Comparison of ENCODE assay signal across 9 mouse cellular contexts in genomic region chr17:24494627-24495335, GRCm38 (mm10). TPM values are rescaled to one million over a fixed set of nuclear protein-coding genes. Genes with fewer than 3 reads are reported as not detected.
A peak's percentile ranks its signal among the peaks of the same experiment; 100 is the strongest.
DNase-seq lines count a peak whose midpoint lies in the region; ATAC-seq and TF ChIP-seq lines count a peak whose summit lies in the region.
"Had no signal": no experiment of that assay in that cellular context is flagged by ENCODE, and none has a peak within 500 bp of the region (broad histone marks: within the 10 kb centered on the region; RNA-seq: fewer than 3 reads in every experiment).

No protein-coding gene starts in this region.

- no peak overlapping the region for H3K9ac ChIP-seq in kidney, embryonic 16.5 days (replicated peaks; ENCODE audit: low read length)
- 0 out of 2 replicates have a peak overlapping the region, but pooled peaks have one; percentile 29 for H3K9ac ChIP-seq in hindbrain, embryonic 13.5 days
- no peak overlapping the region for H3K9ac ChIP-seq in lung, postnatal 0 days (replicated peaks; ENCODE audit: low read depth)
- H3K9ac ChIP-seq in stomach, postnatal 0 days (ENCODE audit: low read length): no peak overlapping the region
- H3K9ac ChIP-seq: midbrain, embryonic 12.5 days had no signal

- H3K4me1 ChIP-seq in kidney, embryonic 16.5 days (ENCODE audit: insufficient read depth, low read length): no peaks in the 10 kb centered on the region
- H3K4me1 ChIP-seq in G1E (ENCODE audit: insufficient read depth, low read depth, low read length): no peaks in the 10 kb centered on the region
- peaks cover 34% of the 10 kb centered on the region for H3K4me1 ChIP-seq in hindbrain, embryonic 13.5 days (replicated peaks)
- no peaks in the 10 kb centered on the region for H3K4me1 ChIP-seq in lung, postnatal 0 days (ENCODE audit: insufficient read depth, low read depth, low read length)
- no peaks in the 10 kb centered on the region for H3K4me1 ChIP-seq in stomach, postnatal 0 days (replicated peaks; ENCODE audit: control insufficient read depth, insufficient read depth)

- H3K4me3 ChIP-seq in kidney, embryonic 16.5 days (ENCODE audit: low read length): no peak overlapping the region
- no peak overlapping the region for H3K4me3 ChIP-seq in G1E (ENCODE audit: low read depth, low read length)
- H3K4me3 ChIP-seq in hindbrain, embryonic 13.5 days: no peak overlapping the region
- H3K4me3 ChIP-seq in lung, postnatal 0 days (ENCODE audit: low read depth, low read length): no peak overlapping the region
- H3K4me3 ChIP-seq in stomach, postnatal 0 days (ENCODE audit: low read depth, low read length): no peak overlapping the region
- H3K4me3 ChIP-seq: midbrain, embryonic 12.5 days had no signal

- no peak for ATAC-seq in kidney, embryonic 16.5 days (ENCODE audit: low FRiP score, low TSS enrichment)
- ATAC-seq in G1E (ENCODE audit: extremely low read depth, insufficient number of reproducible peaks, low FRiP score, poor library complexity, severe bottlenecking): no peak
- ATAC-seq in hindbrain, embryonic 13.5 days (ENCODE audit: low FRiP score): no peak
- 0 out of 2 replicates have a peak, but pooled peaks have one; percentile 53 for ATAC-seq in lung, postnatal 0 days
- ATAC-seq in stomach, postnatal 0 days (ENCODE audit: low FRiP score, low TSS enrichment): no peak

- H3K27ac ChIP-seq in kidney, embryonic 16.5 days (ENCODE audit: low read length): no peak overlapping the region
- peak overlapping the region; percentile 18; the same call in 1 of the 2 replicates for H3K27ac ChIP-seq in hindbrain, embryonic 13.5 days
- H3K27ac ChIP-seq in lung, postnatal 0 days (ENCODE audit: low read length): no peak overlapping the region
- H3K27ac ChIP-seq in stomach, postnatal 0 days (replicated peaks): no peak overlapping the region
- H3K27ac ChIP-seq: midbrain, embryonic 12.5 days had no signal

- WGBS in kidney, embryonic 16.5 days: 46% methylated on average over 2 of the region's 2 CpGs
- 29% methylated on average over 2 of the region's 2 CpGs for WGBS in hindbrain, embryonic 13.5 days
- 40% methylated on average over 2 of the region's 2 CpGs for WGBS in lung, postnatal 0 days
- 43% methylated on average over 2 of the region's 2 CpGs for WGBS in stomach, postnatal 0 days

- H3K27me3 ChIP-seq in kidney, embryonic 16.5 days (ENCODE audit: insufficient read depth, low read length): peaks cover 6% of the 10 kb centered on the region
- peaks cover 51% of the 10 kb centered on the region for H3K27me3 ChIP-seq in G1E (ENCODE audit: insufficient read depth, low read length)
- H3K27me3 ChIP-seq in hindbrain, embryonic 13.5 days: no peaks in the 10 kb centered on the region
- no peaks in the 10 kb centered on the region for H3K27me3 ChIP-seq in lung, postnatal 0 days (replicated peaks; ENCODE audit: insufficient read depth, low read length)
- no peaks in the 10 kb centered on the region for H3K27me3 ChIP-seq in stomach, postnatal 0 days (ENCODE audit: control insufficient read depth, insufficient read depth, low read length)

- TF ChIP-seq EP300 in lung, postnatal 0 days (IDR thresholded peaks at IDR 0.05): no peak
- no peak for TF ChIP-seq EP300 in stomach, postnatal 0 days (optimal IDR thresholded peaks at IDR 0.05)

- DNase-seq in kidney, adult 9 months: peak; percentile 51
- DNase-seq in G1E (ENCODE audit: low spot score): peak; percentile 45
- peak; percentile 66 to 69 for DNase-seq in cerebellum, adult 18-20 months
- peak; percentile 74 for DNase-seq in lung, postnatal 0 days (ENCODE audit: low spot score)
- peak; percentile 62 for DNase-seq in stomach, postnatal 0 days (ENCODE audit: low spot score)

- no peaks in the 10 kb centered on the region for H3K36me3 ChIP-seq in kidney, embryonic 16.5 days (ENCODE audit: insufficient read depth, low read length)
- no peaks in the 10 kb centered on the region for H3K36me3 ChIP-seq in G1E (replicated peaks)
- H3K36me3 ChIP-seq in hindbrain, embryonic 13.5 days: peaks cover 45% of the 10 kb centered on the region
- no peaks in the 10 kb centered on the region for H3K36me3 ChIP-seq in lung, postnatal 0 days (ENCODE audit: insufficient read depth, low read length)
- no peaks in the 10 kb centered on the region for H3K36me3 ChIP-seq in stomach, postnatal 0 days (ENCODE audit: control insufficient read depth, insufficient read depth, low read length)

- no peak overlapping the region for H3K4me2 ChIP-seq in kidney, embryonic 16.5 days (replicated peaks; ENCODE audit: low read depth, low read length)
- H3K4me2 ChIP-seq in hindbrain, embryonic 13.5 days: no peak overlapping the region
- no peak overlapping the region for H3K4me2 ChIP-seq in lung, postnatal 0 days (replicated peaks; ENCODE audit: low read depth, low read length)
- H3K4me2 ChIP-seq in stomach, postnatal 0 days (replicated peaks; ENCODE audit: low read depth): no peak overlapping the region
- H3K4me2 ChIP-seq: midbrain, embryonic 12.5 days had no signal

- TF ChIP-seq CTCF in G1E (IDR thresholded peaks at IDR 0.05; ENCODE audit: low read depth, low read length): 0 out of 2 replicates have a peak, but pooled peaks have one; percentile 5
- peak; percentile 81 for TF ChIP-seq CTCF in lung, postnatal 0 days (IDR thresholded peaks at IDR 0.05)
- peak; percentile 85 for TF ChIP-seq CTCF in stomach, postnatal 0 days (IDR thresholded peaks at IDR 0.05; ENCODE audit: low read depth)

- H3K9me3 ChIP-seq in kidney, embryonic 16.5 days (ENCODE audit: low read length): no peaks in the 10 kb centered on the region
- no peaks in the 10 kb centered on the region for H3K9me3 ChIP-seq in G1E (replicated peaks)
- no peaks in the 10 kb centered on the region for H3K9me3 ChIP-seq in hindbrain, embryonic 13.5 days
- no peaks in the 10 kb centered on the region for H3K9me3 ChIP-seq in lung, postnatal 0 days (ENCODE audit: low read length)
- no peaks in the 10 kb centered on the region for H3K9me3 ChIP-seq in stomach, postnatal 0 days (ENCODE audit: control insufficient read depth, low read length)
- H3K9me3 ChIP-seq: midbrain, embryonic 12.5 days had no signal

RNA-seq across cellular contexts. Expression of gene Caskin1, which starts 6.4 kb away (rescaled TPM):
- polyA plus RNA-seq in kidney, embryonic 16.5 days (2015; fragmentation: Nextera tagmentation; extraction: Ambion mirVana): 1.5 and 2.2 TPM in 2 replicates
- total RNA-seq in G1E (2014; fragmentation: Nextera tagmentation): not detected in 2 replicates
- 0.11 and 0.29 TPM in 2 replicates for total RNA-seq in G1E (2017)
- not detected in 2 replicates for polyA plus RNA-seq in G1E (2012)
- polyA plus RNA-seq in hindbrain, embryonic 13.5 days (2015; fragmentation: Nextera tagmentation; extraction: Ambion mirVana): 32.8 and 34.3 TPM in 2 replicates
- polyA plus RNA-seq in lung, postnatal 0 days (2015; fragmentation: Nextera tagmentation; extraction: Ambion mirVana): 0.15 and 0.33 TPM in 2 replicates
- polyA plus RNA-seq in stomach, postnatal 0 days (2015; fragmentation: Nextera tagmentation; extraction: Ambion mirVana): 0.84 and 1.3 TPM in 2 replicates

RNA-seq across cellular contexts. Expression of gene Mlst8, which starts 15.9 kb away (rescaled TPM):
- polyA plus RNA-seq in kidney, embryonic 16.5 days (2015; fragmentation: Nextera tagmentation; extraction: Ambion mirVana): 39.3 and 40.2 TPM in 2 replicates
- total RNA-seq in G1E (2014; fragmentation: Nextera tagmentation) (5.2 and 7.0 TPM in 2 replicates), G1E (2017) (17.2 and 19.7 TPM in 2 replicates)
- 6.4 and 7.1 TPM in 2 replicates for polyA plus RNA-seq in G1E (2012)
- 35.5 and 36.1 TPM in 2 replicates for polyA plus RNA-seq in hindbrain, embryonic 13.5 days (2015; fragmentation: Nextera tagmentation; extraction: Ambion mirVana)
- polyA plus RNA-seq in lung, postnatal 0 days (2015; fragmentation: Nextera tagmentation; extraction: Ambion mirVana): 13.0 and 14.4 TPM in 2 replicates
- polyA plus RNA-seq in stomach, postnatal 0 days (2015; fragmentation: Nextera tagmentation; extraction: Ambion mirVana): 12.4 and 13.4 TPM in 2 replicates

RNA-seq across cellular contexts. Expression of gene Bricd5, which starts 21.1 kb away (rescaled TPM):
- 0.42 and 1.6 TPM in 2 replicates for polyA plus RNA-seq in kidney, embryonic 16.5 days (2015; fragmentation: Nextera tagmentation; extraction: Ambion mirVana)
- not detected in 2 replicates for total RNA-seq in G1E (2014; fragmentation: Nextera tagmentation)
- 0.33 and 0.58 TPM in 2 replicates for total RNA-seq in G1E (2017)
- 0.23 and 0.27 TPM in 2 replicates for polyA plus RNA-seq in G1E (2012)
- polyA plus RNA-seq in hindbrain, embryonic 13.5 days (2015; fragmentation: Nextera tagmentation; extraction: Ambion mirVana): 0.27 and 1.2 TPM in 2 replicates
- polyA plus RNA-seq in lung, postnatal 0 days (2015; fragmentation: Nextera tagmentation; extraction: Ambion mirVana): not detected in 2 replicates
- polyA plus RNA-seq in stomach, postnatal 0 days (2015; fragmentation: Nextera tagmentation; extraction: Ambion mirVana): 0.13 TPM in 1 of 2 replicates, not detected in the other
- total RNA-seq: heart, adult 18-20 months had no signal
- polyA plus RNA-seq: midbrain, embryonic 12.5 days had no signal

RNA-seq across cellular contexts. Expression of gene Pgp, which starts 24.6 kb away (rescaled TPM):
- 55.5 and 55.6 TPM in 2 replicates for polyA plus RNA-seq in kidney, embryonic 16.5 days (2015; fragmentation: Nextera tagmentation; extraction: Ambion mirVana)
- total RNA-seq in G1E (2014; fragmentation: Nextera tagmentation) (17.8 and 19.6 TPM in 2 replicates), G1E (2017) (13.3 and 13.9 TPM in 2 replicates)
- 58.3 and 69.2 TPM in 2 replicates for polyA plus RNA-seq in G1E (2012)
- 55.4 and 56.9 TPM in 2 replicates for polyA plus RNA-seq in hindbrain, embryonic 13.5 days (2015; fragmentation: Nextera tagmentation; extraction: Ambion mirVana)
- 40.4 and 42.5 TPM in 2 replicates for polyA plus RNA-seq in lung, postnatal 0 days (2015; fragmentation: Nextera tagmentation; extraction: Ambion mirVana)
- polyA plus RNA-seq in stomach, postnatal 0 days (2015; fragmentation: Nextera tagmentation; extraction: Ambion mirVana): 45.4 and 48.9 TPM in 2 replicates

RNA-seq across cellular contexts. Expression of gene E4f1, which starts 24.7 kb away (rescaled TPM):
- polyA plus RNA-seq in kidney, embryonic 16.5 days (2015; fragmentation: Nextera tagmentation; extraction: Ambion mirVana): 38.1 TPM in 2 replicates
- total RNA-seq in G1E (2014; fragmentation: Nextera tagmentation): 21.7 and 37.2 TPM in 2 replicates
- total RNA-seq in G1E (2017): 17.4 and 18.4 TPM in 2 replicates
- polyA plus RNA-seq in G1E (2012): 17.1 and 19.7 TPM in 2 replicates
- polyA plus RNA-seq in hindbrain, embryonic 13.5 days (2015; fragmentation: Nextera tagmentation; extraction: Ambion mirVana): 41.9 and 43.5 TPM in 2 replicates
- polyA plus RNA-seq in lung, postnatal 0 days (2015; fragmentation: Nextera tagmentation; extraction: Ambion mirVana): 15.7 and 17.5 TPM in 2 replicates
- polyA plus RNA-seq in stomach, postnatal 0 days (2015; fragmentation: Nextera tagmentation; extraction: Ambion mirVana): 12.0 and 12.5 TPM in 2 replicates

Comparison
In these comparisons a context has a peak if more than half of its experiments do, and no peak if none do; other contexts are left out.
1. CTCF ChIP-seq: peak in every context shown above with its lines; median percentile 85 in stomach, postnatal 0 days; 81 in lung, postnatal 0 days; 5 in G1E.
2. RNA of gene Caskin1, which starts 6.4 kb away (polyA plus RNA-seq): 32.8 to 34.3 TPM in hindbrain, embryonic 13.5 days; 1.5 to 2.2 TPM in kidney, embryonic 16.5 days, 0.84 to 1.3 TPM in stomach, postnatal 0 days, 0.15 to 0.33 TPM in lung, postnatal 0 days and not detected in G1E; every median in the first group is over 10 times any median in the second.
3. Peak in every context shown above with its lines, with median percentiles within 50 percentile points of each other: DNase-seq.